Mouse (Mus musculus): ENCODE measurements around the gene Hdac7. TPM values are rescaled to one million over a fixed set of nuclear protein-coding genes. Genes with fewer than 3 reads are reported as not detected.

The Hdac7 gene
- polyA plus RNA-seq, 2 experiments, result 36.5 to 79.3 TPM

- no peak for TF ChIP-seq POLR2A (IDR thresholded peaks at IDR 0.05; ENCODE audit: borderline replicate concordance, extremely low read depth, insufficient read depth, insufficient read length)
- Histone ChIP-seq H3K4me2 (replicated peaks; ENCODE audit: low read depth, low read length, severe bottlenecking) (no peak overlapping the region), H3K4me1 (ENCODE audit: control insufficient read depth, insufficient read depth, low read length) (peaks cover 24% of the 10 kb centered on the region), H3K27ac (replicated peaks; ENCODE audit: low read depth, low read length) (no peak overlapping the region), H3K9me3 (ENCODE audit: control insufficient read depth, low read length) (no peaks in the 10 kb centered on the region), H3K36me3 (ENCODE audit: control insufficient read depth, insufficient read depth, low read length) (no peaks in the 10 kb centered on the region), H3K27me3 (ENCODE audit: control insufficient read depth, insufficient read depth, low read length) (no peaks in the 10 kb centered on the region), H3K9ac (ENCODE audit: low read depth, low read length, severe bottlenecking) (no peak overlapping the region), H3K4me3 (replicated peaks; ENCODE audit: low read length) (no peak overlapping the region)
- ATAC-seq (ENCODE audit: low FRiP score, low read depth) (no peak), DNase-seq (ENCODE audit: low spot score) (no peak)
- 81% methylated on average over 6 of the region's 6 CpGs for WGBS
Measured at GRCm38 (mm10) chr15:97842058-97842457, 2.2 kb downstream of the Hdac7 start.

- ATAC-seq (ENCODE audit: low FRiP score, low read depth), result no peak
Measured at GRCm38 (mm10) chr15:97841383-97841782, 2.9 kb downstream of the Hdac7 start.

GRCm38 (mm10) chr15:97840781-97841180, 3.5 kb downstream of the Hdac7 start:
- H3K27ac ChIP-seq (replicated peaks; ENCODE audit: low read depth, low read length), result no peak overlapping the region
- DNase-seq (ENCODE audit: low spot score), result no peak
- no peaks in the 10 kb centered on the region for H3K27me3 ChIP-seq (ENCODE audit: control insufficient read depth, insufficient read depth, low read length)
- ATAC-seq (ENCODE audit: low FRiP score, low read depth), result no peak
- H3K9me3 ChIP-seq (ENCODE audit: control insufficient read depth, low read length), result no peaks in the 10 kb centered on the region
- H3K4me3 ChIP-seq (replicated peaks; ENCODE audit: low read length), result no peak overlapping the region
- H3K4me2 ChIP-seq (replicated peaks; ENCODE audit: low read depth, low read length, severe bottlenecking), result no peak overlapping the region
- no peak for TF ChIP-seq POLR2A (IDR thresholded peaks at IDR 0.05; ENCODE audit: borderline replicate concordance, extremely low read depth, insufficient read depth, insufficient read length)
- no peaks in the 10 kb centered on the region for H3K36me3 ChIP-seq (ENCODE audit: control insufficient read depth, insufficient read depth, low read length)
- H3K4me1 ChIP-seq (ENCODE audit: control insufficient read depth, insufficient read depth, low read length), result peaks cover 24% of the 10 kb centered on the region
- H3K9ac ChIP-seq (ENCODE audit: low read depth, low read length, severe bottlenecking), result no peak overlapping the region
- 81% methylated on average over 1 of the region's 1 CpGs for WGBS

More at GRCm38 (mm10) chr15:97841383-97841782, 2.9 kb downstream of the Hdac7 start:
- no peaks in the 10 kb centered on the region for H3K27me3 ChIP-seq (ENCODE audit: control insufficient read depth, insufficient read depth, low read length)
- peaks cover 24% of the 10 kb centered on the region for H3K4me1 ChIP-seq (ENCODE audit: control insufficient read depth, insufficient read depth, low read length)
- no peak for TF ChIP-seq POLR2A (IDR thresholded peaks at IDR 0.05; ENCODE audit: borderline replicate concordance, extremely low read depth, insufficient read depth, insufficient read length)
- 93% methylated on average over 6 of the region's 6 CpGs for WGBS
- no peak overlapping the region for H3K9ac ChIP-seq (ENCODE audit: low read depth, low read length, severe bottlenecking)
- no peak overlapping the region for H3K4me2 ChIP-seq (replicated peaks; ENCODE audit: low read depth, low read length, severe bottlenecking)
- H3K9me3 ChIP-seq (ENCODE audit: control insufficient read depth, low read length), result no peaks in the 10 kb centered on the region
- no peak overlapping the region for H3K4me3 ChIP-seq (replicated peaks; ENCODE audit: low read length)
- no peak for DNase-seq (ENCODE audit: low spot score)
- no peak overlapping the region for H3K27ac ChIP-seq (replicated peaks; ENCODE audit: low read depth, low read length)
- H3K36me3 ChIP-seq (ENCODE audit: control insufficient read depth, insufficient read depth, low read length), result no peaks in the 10 kb centered on the region

- H3K9me3 ChIP-seq (ENCODE audit: control insufficient read depth, low read length), result no peaks in the 10 kb centered on the region
- ATAC-seq (ENCODE audit: low FRiP score, low read depth), result peak; percentile 77
- no peak overlapping the region for H3K9ac ChIP-seq (ENCODE audit: low read depth, low read length, severe bottlenecking)
- H3K36me3 ChIP-seq (ENCODE audit: control insufficient read depth, insufficient read depth, low read length), result no peaks in the 10 kb centered on the region
- H3K27me3 ChIP-seq (ENCODE audit: control insufficient read depth, insufficient read depth, low read length), result no peaks in the 10 kb centered on the region
- H3K4me3 ChIP-seq (replicated peaks; ENCODE audit: low read length), result no peak overlapping the region
- WGBS, result 16% methylated on average over 3 of the region's 3 CpGs
- H3K4me2 ChIP-seq (replicated peaks; ENCODE audit: low read depth, low read length, severe bottlenecking), result no peak overlapping the region
- DNase-seq (ENCODE audit: low spot score), result peak; percentile 86
- H3K4me1 ChIP-seq (ENCODE audit: control insufficient read depth, insufficient read depth, low read length), result peaks cover 24% of the 10 kb centered on the region
- H3K27ac ChIP-seq (replicated peaks; ENCODE audit: low read depth, low read length), result peak overlapping the region; percentile 48
- no peak for TF ChIP-seq POLR2A (IDR thresholded peaks at IDR 0.05; ENCODE audit: borderline replicate concordance, extremely low read depth, insufficient read depth, insufficient read length)
Measured at GRCm38 (mm10) chr15:97839991-97840455, 4.3 kb downstream of the Hdac7 start.

GRCm38 (mm10) chr15:97839473-97839872, 4.8 kb downstream of the Hdac7 start:
- Histone ChIP-seq H3K4me3 (replicated peaks; ENCODE audit: low read length) (no peak overlapping the region), H3K36me3 (ENCODE audit: control insufficient read depth, insufficient read depth, low read length) (no peaks in the 10 kb centered on the region), H3K9me3 (ENCODE audit: control insufficient read depth, low read length) (no peaks in the 10 kb centered on the region), H3K27ac (replicated peaks; ENCODE audit: low read depth, low read length) (peak overlapping the region; percentile 48), H3K4me1 (ENCODE audit: control insufficient read depth, insufficient read depth, low read length) (peaks cover 24% of the 10 kb centered on the region), H3K4me2 (replicated peaks; ENCODE audit: low read depth, low read length, severe bottlenecking) (no peak overlapping the region), H3K9ac (ENCODE audit: low read depth, low read length, severe bottlenecking) (no peak overlapping the region), H3K27me3 (ENCODE audit: control insufficient read depth, insufficient read depth, low read length) (no peaks in the 10 kb centered on the region)
- ATAC-seq (ENCODE audit: low FRiP score, low read depth) (no peak), DNase-seq (ENCODE audit: low spot score) (no peak)
- 70% methylated on average over 4 of the region's 4 CpGs for WGBS
- TF ChIP-seq POLR2A (IDR thresholded peaks at IDR 0.05; ENCODE audit: borderline replicate concordance, extremely low read depth, insufficient read depth, insufficient read length), result no peak

GRCm38 (mm10) chr15:97839012-97839411, 5.3 kb downstream of the Hdac7 start:
- H3K27me3 ChIP-seq (ENCODE audit: control insufficient read depth, insufficient read depth, low read length), result no peaks in the 10 kb centered on the region
- no peak for ATAC-seq (ENCODE audit: low FRiP score, low read depth)
- no peak for DNase-seq (ENCODE audit: low spot score)
- no peaks in the 10 kb centered on the region for H3K9me3 ChIP-seq (ENCODE audit: control insufficient read depth, low read length)
- WGBS, result 92% methylated on average over 2 of the region's 2 CpGs
- H3K4me3 ChIP-seq (replicated peaks; ENCODE audit: low read length), result no peak overlapping the region
- no peak overlapping the region for H3K9ac ChIP-seq (ENCODE audit: low read depth, low read length, severe bottlenecking)
- H3K4me1 ChIP-seq (ENCODE audit: control insufficient read depth, insufficient read depth, low read length), result peaks cover 24% of the 10 kb centered on the region
- TF ChIP-seq POLR2A (IDR thresholded peaks at IDR 0.05; ENCODE audit: borderline replicate concordance, extremely low read depth, insufficient read depth, insufficient read length), result no peak
- no peak overlapping the region for H3K4me2 ChIP-seq (replicated peaks; ENCODE audit: low read depth, low read length, severe bottlenecking)
- H3K36me3 ChIP-seq (ENCODE audit: control insufficient read depth, insufficient read depth, low read length), result no peaks in the 10 kb centered on the region
- 0 out of 2 replicates have a peak overlapping the region, but pooled peaks have one; percentile 48 for H3K27ac ChIP-seq (replicated peaks; ENCODE audit: low read depth, low read length)
